Mouse (Mus musculus) CH12.LX (cell line): Measurements from ENCODE around the gene Ttpal. TPM values are rescaled to one million over a fixed set of nuclear protein-coding genes. Genes with fewer than 3 reads are reported as not detected.

Experiments used
- DNase-seq: peaks from one replicate; pipeline ENCODE4 v3.0.0-alpha.2; 2013; ENCODE audit errors: extremely low read depth
- H3K27ac ChIP-seq: 2 replicates; pipeline ENCODE4 v1.5.1; 2012; ENCODE audit warnings: low read depth, mild to moderate bottlenecking, control low read depth, moderate library complexity; ENCODE audit not compliant: insufficient read depth
- H3K27me3 ChIP-seq: replicated peaks from 2 replicates; pipeline ENCODE3; 2012; ENCODE audit warnings: inconsistent platforms
- H3K36me3 ChIP-seq, 2 experiments: replicated peaks in 1 of 2; 2 replicates each; pipeline versions ENCODE3 to v1.6.1; 2012; ENCODE audit warnings: inconsistent platforms in 1 of 2, low read length in 1 of 2, mild to moderate bottlenecking in 1 of 2, mixed read lengths in 1 of 2, moderate library complexity in 1 of 2; ENCODE audit not compliant: control insufficient read depth in 1 of 2, insufficient read depth in 1 of 2
- H3K4me1 ChIP-seq, 2 experiments: 2 replicates each; pipeline ENCODE4 v1.6.1; 2012; ENCODE audit warnings: inconsistent platforms in 1 of 2, moderate library complexity in 1 of 2; ENCODE audit not compliant: insufficient read depth in 2 of 2, control insufficient read depth in 1 of 2
- H3K4me2 ChIP-seq: 2 replicates; pipeline ENCODE4 v1.6.1; 2012; ENCODE audit warnings: low read depth, mild to moderate bottlenecking, control low read depth; ENCODE audit not compliant: poor library complexity, insufficient read depth, severe bottlenecking
- H3K4me3 ChIP-seq, 3 experiments: fragments of 150-350 bp in 1 of 3; sonication (generic) in 1 of 3; replicated peaks in 1 of 3; 2 replicates each; pipeline versions ENCODE3 to v1.5.1; 2011 to 2012; ENCODE audit warnings: low read depth in 2 of 3, low read length in 2 of 3, mild to moderate bottlenecking in 2 of 3, moderate library complexity in 2 of 3, control low read depth in 1 of 3, improper control_type of control experiment in 1 of 3, inconsistent platforms in 1 of 3, mixed read lengths in 1 of 3; ENCODE audit not compliant: poor library complexity in 1 of 3
- H3K79me2 ChIP-seq: replicated peaks from 2 replicates; pipeline ENCODE4 v1.6.1; 2012; ENCODE audit warnings: mild to moderate bottlenecking, moderate library complexity; ENCODE audit not compliant: control insufficient read depth, poor library complexity, insufficient read depth, severe bottlenecking; ENCODE audit errors: extremely low read depth
- H3K9ac ChIP-seq: 2 replicates; pipeline ENCODE4 v1.6.1; 2012; ENCODE audit warnings: low read depth, mild to moderate bottlenecking, control low read depth, moderate library complexity; ENCODE audit not compliant: insufficient read depth
- H3K9me3 ChIP-seq: replicated peaks from 2 replicates; pipeline ENCODE3; 2012; ENCODE audit warnings: low read length, inconsistent platforms, mixed read lengths
- BHLHE40 ChIP-seq: IDR thresholded peaks from 2 replicates; pipeline ENCODE4 v1.6.1; 2011; ENCODE audit warnings: mild to moderate bottlenecking, low read depth, low read length, improper control_type of control experiment
- CHD1 ChIP-seq: IDR thresholded peaks from 2 replicates; pipeline ENCODE4 v1.6.1; 2012; ENCODE audit warnings: low read depth, low read length, improper control_type of control experiment, inconsistent platforms
- CHD2 ChIP-seq: IDR thresholded peaks from 2 replicates; pipeline ENCODE4 v1.6.1; 2011; ENCODE audit warnings: low read length, improper control_type of control experiment
- CTCF ChIP-seq, 2 experiments: IDR thresholded peaks in 1 of 2; conservative IDR thresholded peaks in 1 of 2; 2 replicates each; pipeline ENCODE4 v1.5.1; 2011 to 2012; ENCODE audit warnings: low read depth in 2 of 2, low read length in 2 of 2, improper control_type of control experiment in 1 of 2, inconsistent platforms in 1 of 2, mild to moderate bottlenecking in 1 of 2, moderate library complexity in 1 of 2
- ELF1 ChIP-seq: IDR thresholded peaks from 2 replicates; pipeline ENCODE4 v1.6.1; 2014; ENCODE audit warnings: low read depth, mild to moderate bottlenecking, inconsistent platforms, low read length, improper control_type of control experiment
- ETS1 ChIP-seq: conservative IDR thresholded peaks from 2 replicates; pipeline ENCODE4 v1.6.1; 2012; ENCODE audit warnings: low read depth, mild to moderate bottlenecking, inconsistent platforms, low read length, improper control_type of control experiment, moderate library complexity
- GABPA ChIP-seq: IDR thresholded peaks from 2 replicates; pipeline ENCODE4 v1.6.1; 2012; ENCODE audit warnings: low read depth, low read length, improper control_type of control experiment, inconsistent platforms; ENCODE audit not compliant: insufficient replicate concordance
- HCFC1 ChIP-seq: IDR thresholded peaks from 2 replicates; pipeline ENCODE4 v1.6.1; 2012; ENCODE audit warnings: low read depth, mild to moderate bottlenecking, inconsistent platforms, low read length, improper control_type of control experiment
- IRF4 ChIP-seq: IDR thresholded peaks from 2 replicates; pipeline ENCODE4 v1.6.1; 2014; ENCODE audit warnings: low read depth, mild to moderate bottlenecking, inconsistent platforms, low read length, improper control_type of control experiment
- KAT2A ChIP-seq: IDR thresholded peaks from 2 replicates; pipeline ENCODE4 v1.6.1; 2012; ENCODE audit warnings: low read length, improper control_type of control experiment, inconsistent platforms; ENCODE audit not compliant: insufficient replicate concordance
- MAFK ChIP-seq: IDR thresholded peaks from 2 replicates; pipeline ENCODE4 v1.6.1; 2011; ENCODE audit warnings: low read length, improper control_type of control experiment; ENCODE audit not compliant: insufficient replicate concordance
- MAX ChIP-seq: IDR thresholded peaks from 2 replicates; pipeline ENCODE4 v1.6.1; 2011; ENCODE audit warnings: low read length, improper control_type of control experiment
- MEF2A ChIP-seq: IDR thresholded peaks from 2 replicates; pipeline ENCODE4 v1.6.1; 2014; ENCODE audit warnings: low read depth, mild to moderate bottlenecking, inconsistent platforms, low read length, improper control_type of control experiment, borderline replicate concordance
- NELFE ChIP-seq: IDR thresholded peaks from 2 replicates; pipeline ENCODE4 v1.6.1; 2011; ENCODE audit warnings: low read depth, low read length, improper control_type of control experiment
- NRF1 ChIP-seq: IDR thresholded peaks from 2 replicates; pipeline ENCODE4 v1.6.1; 2014; ENCODE audit warnings: low read depth, mild to moderate bottlenecking, inconsistent platforms, low read length, improper control_type of control experiment, moderate library complexity
- POLR2A ChIP-seq: IDR thresholded peaks from 2 replicates; pipeline ENCODE4 v1.6.1; 2011; ENCODE audit warnings: low read depth, mild to moderate bottlenecking, improper control_type of control experiment, low read length
- POLR2AphosphoS2 ChIP-seq: IDR thresholded peaks from 2 replicates; pipeline ENCODE4 v1.6.1; 2011; ENCODE audit warnings: low read depth, low read length, improper control_type of control experiment
- SIN3A ChIP-seq: IDR thresholded peaks from 2 replicates; pipeline ENCODE4 v1.6.1; 2012; ENCODE audit warnings: low read length, improper control_type of control experiment, inconsistent platforms
- TBP ChIP-seq: conservative IDR thresholded peaks from 2 replicates; pipeline ENCODE4 v1.6.1; 2011; ENCODE audit warnings: low read depth, low read length, improper control_type of control experiment
- TCF12 ChIP-seq: IDR thresholded peaks from 2 replicates; pipeline ENCODE4 v1.6.1; 2014; ENCODE audit warnings: low read depth, mild to moderate bottlenecking, inconsistent platforms, low read length, improper control_type of control experiment
- UBTF ChIP-seq: IDR thresholded peaks from 2 replicates; pipeline ENCODE4 v1.6.1; 2012; ENCODE audit warnings: low read depth, mild to moderate bottlenecking, inconsistent platforms, low read length, improper control_type of control experiment, moderate library complexity
- ZC3H11A ChIP-seq: IDR thresholded peaks from 2 replicates; pipeline ENCODE4 v1.6.1; 2012; ENCODE audit warnings: low read depth, mild to moderate bottlenecking, inconsistent platforms, low read length, improper control_type of control experiment
- ZKSCAN1 ChIP-seq: IDR thresholded peaks from 2 replicates; pipeline ENCODE4 v1.6.1; 2012; ENCODE audit warnings: low read depth, inconsistent platforms, low read length, improper control_type of control experiment, borderline replicate concordance
- ZMIZ1 ChIP-seq: IDR thresholded peaks from 2 replicates; pipeline ENCODE4 v1.6.1; 2012; ENCODE audit warnings: low read depth, mild to moderate bottlenecking, inconsistent platforms, low read length, improper control_type of control experiment
- ZNF384 ChIP-seq: IDR thresholded peaks from 2 replicates; pipeline ENCODE4 v1.6.1; 2012; ENCODE audit warnings: low read depth, low read length, improper control_type of control experiment, inconsistent platforms
- dilution Hi-C: fragments of 300-500 bp; cut with MboI; formaldehyde crosslinking; loops from 2 replicates; pipeline ENCODE4 v1.14.3; 2020; ENCODE audit warnings: low sequenced_read_pairs; ENCODE audit not compliant: extremely low pct_unique_long_range_greater_than_20kb, extremely low pct_ligation_motif_present
- in situ Hi-C: fragments of 300-500 bp; cut with MboI; formaldehyde crosslinking; loops from 3 replicates; pipeline ENCODE4 v1.14.3; 2019; ENCODE audit warnings: low sequenced_read_pairs, low pct_ligation_motif_present, low pct_unique_long_range_greater_than_20kb, mixed read lengths
- polyA plus RNA-seq: library from polyadenylated mRNA; unstranded; fragments of >175 nt; gene quantifications from 2 replicates; pipeline ENCODE4 v1.2.1, GENCODE M21; 2012; ENCODE audit warnings: low read depth; ENCODE audit not compliant: insufficient read length
- total RNA-seq, 2 experiments: library from RNA; depleted of rRNA; stranded (reverse); fragments of 300-350 nt in 1 of 2; fragments of >200 nt in 1 of 2; gene quantifications; 2 replicates each; pipeline ENCODE4 v1.2.3; 2012 to 2014

The Ttpal gene
- total and polyA plus RNA-seq, 3 experiments = 21.9 to 38.9 (median 25.7) TPM

GRCm38 (mm10) chr2:163657975-163658886, 56.1 kb downstream of the Ttpal start, which contains the start of gene Pkig (continued):
- TF ChIP-seq ETS1 (no peak), IRF4 (peak; percentile 85), CTCF (conservative IDR thresholded peaks at IDR 0.05 in 1 of 2, IDR thresholded peaks at IDR 0.05 in 1 of 2; ENCODE audit: low read depth in 2 of 2, low read length in 2 of 2) (peak in 1 of 2 experiments; percentile 45; a peak in 2 of 4 replicates), TCF12 (peak; percentile 78; the same call in 1 of the 2 replicates), ZC3H11A (no peak), MAFK (no peak), CHD1 (no peak), BHLHE40 (0 out of 2 replicates have a peak, but pooled peaks have one; percentile 33), MEF2A (peak; percentile 65), SIN3A (peak; percentile 90), POLR2A (peak; percentile 55; the same call in 1 of the 2 replicates), ELF1 (peak; percentile 73)

GRCm38 (mm10) chr2:163658941-163659340, 56.8 kb downstream of the Ttpal start:
- TF ChIP-seq NELFE (0 out of 2 replicates have a peak, but pooled peaks have one; percentile 1), MAX (no peak), ZMIZ1 (peak; percentile 35; the same call in 1 of the 2 replicates), ZNF384 (peak; percentile 89)
- Histone ChIP-seq H3K9ac (peak overlapping the region; percentile 84), H3K9me3 (peaks cover 4% of the 10 kb centered on the region), H3K4me3 (peak overlapping the region; percentile 86 to 94 (median 88)), H3K4me1 (peaks cover 16 to 44% of the 10 kb centered on the region in 2 experiments), H3K27ac (peak overlapping the region; percentile 86), H3K36me3 (peaks cover under 1 to 20% of the 10 kb centered on the region in 2 experiments), H3K79me2 (peaks cover 54% of the 10 kb centered on the region), H3K4me2 (peak overlapping the region; percentile 97), H3K27me3 (no peaks in the 10 kb centered on the region)
- dilution Hi-C loops (no loop called here), in situ Hi-C loops (no loop called here)
- DNase-seq = no peak

- Histone ChIP-seq H3K79me2 (peaks cover 59% of the 10 kb centered on the region), H3K27me3 (no peaks in the 10 kb centered on the region), H3K4me2 (peak overlapping the region; percentile 97), H3K4me1 (peaks cover 21 to 49% of the 10 kb centered on the region in 2 experiments), H3K4me3 (peak overlapping the region; percentile 86 to 94 (median 88)), H3K9me3 (peaks cover 4% of the 10 kb centered on the region), H3K27ac (peak overlapping the region; percentile 86), H3K36me3 (peaks cover 5 to 25% of the 10 kb centered on the region in 2 experiments), H3K9ac (peak overlapping the region; percentile 84)
- TF ChIP-seq TCF12 = no peak
- TF ChIP-seq BHLHE40 = no peak
- no peak for TF ChIP-seq CHD1
- TF ChIP-seq ELF1 = no peak
- no peak for TF ChIP-seq ZKSCAN1
- TF ChIP-seq NRF1 = peak; percentile 91
- 0 out of 2 replicates have a peak, but pooled peaks have one; percentile 67 for TF ChIP-seq TBP
- TF ChIP-seq CHD2 = no peak
- no peak for TF ChIP-seq UBTF
- no peak for TF ChIP-seq GABPA
- no peak for TF ChIP-seq POLR2AphosphoS2
- TF ChIP-seq HCFC1 = no peak
- TF ChIP-seq MAFK = no peak
- no peak for TF ChIP-seq KAT2A
- 0 out of 2 replicates have a peak, but pooled peaks have one; percentile 11 for TF ChIP-seq NELFE
- TF ChIP-seq SIN3A = no peak
- TF ChIP-seq POLR2A = peak; percentile 61
- dilution Hi-C loops (no loop called here), in situ Hi-C loops (no loop called here)
- peak; percentile 83 for DNase-seq
Observed at GRCm38 (mm10) chr2:163659431-163659830, 57.3 kb downstream of the Ttpal start.
